In genomic region chr14:20845577-20846088, GRCm38 (mm10) we compare ENCODE assay signal across 9 mouse cellular contexts. TPM values are rescaled to one million over a fixed set of nuclear protein-coding genes. Genes with fewer than 3 reads are reported as not detected.
DNase-seq lines count a peak whose midpoint lies in the region; ATAC-seq and TF ChIP-seq lines count a peak whose summit lies in the region.
"Had no signal": no experiment of that assay in that cellular context is flagged by ENCODE, and none has a peak within 500 bp of the region (broad histone marks: within the 10 kb centered on the region; RNA-seq: fewer than 3 reads in every experiment).

No protein-coding gene starts in this region.

- H3K9me3 ChIP-seq in G1E (replicated peaks), result no peaks in the 10 kb centered on the region

- intact Hi-C loops in heart, postnatal 14 days (cut with DNase I), result no loop called here
- intact Hi-C loops in left cerebral cortex, postnatal 4 days (cut with DNase I), result no loop called here

- H3K36me3 ChIP-seq in G1E (replicated peaks), result no peaks in the 10 kb centered on the region

- TF ChIP-seq CTCF in G1E (IDR thresholded peaks at IDR 0.05; ENCODE audit: low read depth, low read length), result no peak

- DNase-seq in B cell, adult 2 months, result peak; percentile 62 to 66
- DNase-seq in G1E (ENCODE audit: low spot score), result no peak
- DNase-seq in heart, postnatal 14 days, result peak; percentile 16 to 36
- peak; percentile 37 for DNase-seq in lung, postnatal 10 days
- peak; percentile 45 for DNase-seq in thymus, postnatal 25 days
- DNase-seq in left cerebral cortex, postnatal 4 days, result no peak
- DNase-seq in adrenal gland, postnatal 10 days, result no peak
- DNase-seq in cerebellum, postnatal 4 days (ENCODE audit: low spot score in 2 of 2), result no peak

- H3K27me3 ChIP-seq in G1E (ENCODE audit: insufficient read depth, low read length), result peaks cover 54% of the 10 kb centered on the region

- no peak overlapping the region for H3K4me3 ChIP-seq in G1E (ENCODE audit: low read depth, low read length)
- H3K4me3 ChIP-seq: myocyte had no signal

- peak; percentile 8; the same call in 1 of the 2 replicates for ATAC-seq in G1E (ENCODE audit: extremely low read depth, insufficient number of reproducible peaks, low FRiP score, poor library complexity, severe bottlenecking)

- peaks cover 10% of the 10 kb centered on the region for H3K4me1 ChIP-seq in G1E (ENCODE audit: insufficient read depth, low read depth, low read length)

RNA-seq across cellular contexts. Expression of gene Plau, which starts 9.2 kb away (rescaled TPM):
- total RNA-seq in G1E (2014; fragmentation: Nextera tagmentation) (not detected in 2 replicates), G1E (2017) (5.0 and 6.0 TPM in 2 replicates)
- not detected in 2 replicates for polyA plus RNA-seq in G1E (2012)
- 1 to 10 TPM; 5.7 to 6.1 TPM for total RNA-seq in heart, postnatal 14 days (2021)
- total RNA-seq in left cerebral cortex, postnatal 4 days (2021), result 1 to 10 TPM; 2.6 to 3.4 TPM
- 10 to 100 TPM; 19.3 to 39.8 TPM for total RNA-seq in adrenal gland, postnatal 10 days (2021)

RNA-seq across cellular contexts. Expression of gene Camk2g, which starts 51.7 kb away (rescaled TPM):
- total RNA-seq in G1E (2014; fragmentation: Nextera tagmentation) (29.4 and 30.3 TPM in 2 replicates), G1E (2017) (37.4 and 40.4 TPM in 2 replicates)
- 30.2 and 35.9 TPM in 2 replicates for polyA plus RNA-seq in G1E (2012)
- 10 to 100 TPM; 40.8 to 42.3 TPM for total RNA-seq in heart, postnatal 14 days (2021)
- 100 to 1,000 TPM; 184 to 193 TPM for total RNA-seq in left cerebral cortex, postnatal 4 days (2021)
- 10 to 100 TPM; 35.1 to 57.4 TPM for total RNA-seq in adrenal gland, postnatal 10 days (2021)

Comparison
In these comparisons a context has a peak if more than half of its experiments do, and no peak if none do; other contexts are left out.
1. DNase-seq: peak in B cell, adult 2 months (2 of 2), heart, postnatal 14 days (2 of 2), lung, postnatal 10 days (single experiment) and thymus, postnatal 25 days (single experiment); none in G1E (single experiment), left cerebral cortex, postnatal 4 days (single experiment), adrenal gland, postnatal 10 days (single experiment) and cerebellum, postnatal 4 days (0 of 2).